Mouse (Mus musculus) stomach, embryonic 16.5 days (tissue): ENCODE data around the gene Gatm. TPM values are rescaled to one million over a fixed set of nuclear protein-coding genes. Genes with fewer than 3 reads are reported as not detected.

Source experiments
- ATAC-seq: fragments of 200-750 bp; cut with Nextera tagmentation; 2 replicates; pipeline ENCODE4 v1.8.0; 2017; ENCODE audit warnings: moderate number of reproducible peaks, moderate TSS enrichment; ENCODE audit not compliant: insufficient read depth, low FRiP score
- H3K27ac ChIP-seq: fragments of 300-500 bp; sonication (generic); 2 replicates; pipeline ENCODE4 v1.5.1; 2014; ENCODE audit warnings: low read length
- H3K27me3 ChIP-seq: fragments of 300-500 bp; sonication (generic); 2 replicates; pipeline ENCODE4 v1.6.1; 2014; ENCODE audit warnings: low read length, control low read depth, mixed read lengths; ENCODE audit not compliant: control insufficient read depth, insufficient read depth
- H3K36me3 ChIP-seq: fragments of 300-500 bp; sonication (generic); 2 replicates; pipeline ENCODE4 v1.6.1; 2014; ENCODE audit warnings: low read length; ENCODE audit not compliant: control insufficient read depth, insufficient read depth
- H3K4me1 ChIP-seq: fragments of 300-500 bp; sonication (generic); 2 replicates; pipeline ENCODE4 v1.6.1; 2014; ENCODE audit warnings: low read length, control low read depth, mixed read lengths; ENCODE audit not compliant: control insufficient read depth, insufficient read depth
- H3K4me2 ChIP-seq: fragments of 300-500 bp; sonication (generic); 2 replicates; pipeline ENCODE4 v1.6.1; 2014; ENCODE audit warnings: low read depth, low read length, mixed read lengths
- H3K4me3 ChIP-seq: fragments of 300-500 bp; sonication (generic); replicated peaks from 2 replicates; pipeline ENCODE4 v1.5.1; 2014; ENCODE audit warnings: mild to moderate bottlenecking, low read length
- H3K9ac ChIP-seq: fragments of 300-500 bp; sonication (generic); 2 replicates; pipeline ENCODE4 v1.6.1; 2014; ENCODE audit warnings: low read length
- H3K9me3 ChIP-seq: fragments of 300-500 bp; sonication (generic); replicated peaks from 2 replicates; pipeline ENCODE4 v1.6.1; 2016; ENCODE audit warnings: low read length, control low read depth; ENCODE audit not compliant: control insufficient read depth
- WGBS: fragments of 180-500 bp; shearing (Covaris S2); extraction: QIAGEN DNeasy Blood & Tissue Kit; methylation state at CpG from one replicate; pipeline ENCODE4 v1.1.7; 2014; 5-methylcytosine and 5-hydroxymethylcytosine counted together
- polyA plus RNA-seq: library from polyadenylated mRNA; unstranded; fragments of >200 nt; fragmentation: Nextera tagmentation; extraction: Ambion mirVana; gene quantifications from 2 replicates; pipeline ENCODE4 v1.2.1, GENCODE M21; 2015

The Gatm gene
- polyA plus RNA-seq, 1 experiment from 2014 or later = 47.0 TPM

- ATAC-seq = no peak
Measured at GRCm38 (mm10) chr2:122618719-122619118, 7.6 kb upstream of the Gatm start.

GRCm38 (mm10) chr2:122617792-122618191 lies 6.7 kb upstream of the Gatm start:
- Histone ChIP-seq H3K4me1 (no peaks in the 10 kb centered on the region), H3K27me3 (no peaks in the 10 kb centered on the region), H3K27ac (no peak overlapping the region), H3K4me3 (no peak overlapping the region), H3K4me2 (no peak overlapping the region), H3K36me3 (no peaks in the 10 kb centered on the region), H3K9me3 (no peaks in the 10 kb centered on the region), H3K9ac (no peak overlapping the region)
- WGBS = 84% methylated on average over 6 of the region's 6 CpGs
- no peak for ATAC-seq

More at GRCm38 (mm10) chr2:122618719-122619118, 7.6 kb upstream of the Gatm start:
- WGBS = 67% methylated on average over 4 of the region's 4 CpGs
- H3K27me3 ChIP-seq = no peaks in the 10 kb centered on the region
- no peak overlapping the region for H3K9ac ChIP-seq
- H3K4me1 ChIP-seq = no peaks in the 10 kb centered on the region
- no peaks in the 10 kb centered on the region for H3K36me3 ChIP-seq
- H3K9me3 ChIP-seq = no peaks in the 10 kb centered on the region
- H3K4me2 ChIP-seq = no peak overlapping the region
- no peak overlapping the region for H3K4me3 ChIP-seq
- no peak overlapping the region for H3K27ac ChIP-seq

GRCm38 (mm10) chr2:122616237-122616636 lies 5.1 kb upstream of the Gatm start:
- ATAC-seq = no peak
- WGBS = 72% methylated on average over 6 of the region's 6 CpGs
- H3K27ac ChIP-seq = no peak overlapping the region

GRCm38 (mm10) chr2:122611654-122611973 lies 511 bp upstream of the Gatm start:
- peak overlapping the region; percentile 90 for H3K4me2 ChIP-seq
- H3K9ac ChIP-seq = no peak overlapping the region
- H3K4me3 ChIP-seq = peak overlapping the region; percentile 53; the same call in 1 of the 2 replicates
- no peaks in the 10 kb centered on the region for H3K36me3 ChIP-seq
- H3K4me1 ChIP-seq = peaks cover 3% of the 10 kb centered on the region; the same call in 1 of the 2 replicates
- no peak for ATAC-seq
- 0 out of 2 replicates have a peak, but pooled peaks cover 4% of the 10 kb centered on the region for H3K27me3 ChIP-seq
- H3K27ac ChIP-seq = no peak overlapping the region
- WGBS = 79% methylated on average over 4 of the region's 4 CpGs
- no peaks in the 10 kb centered on the region for H3K9me3 ChIP-seq

More at GRCm38 (mm10) chr2:122616237-122616636, 5.1 kb upstream of the Gatm start:
- H3K4me2 ChIP-seq = no peak overlapping the region
- no peaks in the 10 kb centered on the region for H3K4me1 ChIP-seq
- no peaks in the 10 kb centered on the region for H3K9me3 ChIP-seq
- H3K27me3 ChIP-seq = 0 out of 2 replicates have a peak, but pooled peaks cover 4% of the 10 kb centered on the region
- no peak overlapping the region for H3K4me3 ChIP-seq
- no peaks in the 10 kb centered on the region for H3K36me3 ChIP-seq
- no peak overlapping the region for H3K9ac ChIP-seq

GRCm38 (mm10) chr2:122608820-122609219 lies 2.3 kb downstream of the Gatm start:
- H3K27ac ChIP-seq = no peak overlapping the region
- no peak for ATAC-seq
- H3K4me3 ChIP-seq = no peak overlapping the region
- H3K4me2 ChIP-seq = no peak overlapping the region
- H3K27me3 ChIP-seq = 0 out of 2 replicates have a peak, but pooled peaks cover 4% of the 10 kb centered on the region
- no peaks in the 10 kb centered on the region for H3K9me3 ChIP-seq
- no peaks in the 10 kb centered on the region for H3K36me3 ChIP-seq
- no peak overlapping the region for H3K9ac ChIP-seq
- 71% methylated on average over 9 of the region's 9 CpGs for WGBS
- peaks cover 3% of the 10 kb centered on the region; the same call in 1 of the 2 replicates for H3K4me1 ChIP-seq

DNA sequence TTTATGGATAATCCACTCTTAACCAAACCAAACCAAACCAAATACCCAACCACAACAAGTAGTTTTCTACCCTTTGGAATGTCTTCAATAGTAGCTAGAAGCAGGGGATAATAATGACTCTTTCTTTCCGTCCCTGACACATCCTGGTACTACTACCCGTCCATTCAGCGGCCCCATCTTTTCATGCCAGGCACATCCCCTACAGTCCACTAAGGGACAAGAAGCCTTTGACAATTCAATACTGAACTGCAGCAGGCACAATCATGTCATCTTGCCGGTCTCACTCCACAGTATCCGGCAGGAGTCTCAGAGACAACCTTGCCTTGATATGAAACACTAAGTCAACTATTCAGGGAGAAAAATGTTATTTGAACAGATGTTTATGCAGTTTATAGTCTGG lies 5.3 kb downstream of the Gatm start:
- no peak overlapping the region for H3K4me2 ChIP-seq
- H3K36me3 ChIP-seq = no peaks in the 10 kb centered on the region
- WGBS = 79% methylated on average over 5 of the region's 5 CpGs
- no peak for ATAC-seq
- H3K9ac ChIP-seq = no peak overlapping the region
- no peak overlapping the region for H3K27ac ChIP-seq
- no peaks in the 10 kb centered on the region for H3K9me3 ChIP-seq
- peaks cover 3% of the 10 kb centered on the region; the same call in 1 of the 2 replicates for H3K4me1 ChIP-seq
- H3K27me3 ChIP-seq = no peaks in the 10 kb centered on the region
- no peak overlapping the region for H3K4me3 ChIP-seq

- H3K4me3 ChIP-seq = no peak overlapping the region
- H3K4me2 ChIP-seq = no peak overlapping the region
- H3K36me3 ChIP-seq = no peaks in the 10 kb centered on the region
- no peaks in the 10 kb centered on the region for H3K9me3 ChIP-seq
- ATAC-seq = no peak
- 72% methylated on average over 2 of the region's 2 CpGs for WGBS
- no peaks in the 10 kb centered on the region for H3K4me1 ChIP-seq
- H3K9ac ChIP-seq = no peak overlapping the region
- H3K27me3 ChIP-seq = no peaks in the 10 kb centered on the region
- H3K27ac ChIP-seq = no peak overlapping the region
Measured at GRCm38 (mm10) chr2:122601354-122601753, 9.7 kb downstream of the Gatm start.

GRCm38 (mm10) chr2:122599736-122600135 lies 11.4 kb downstream of the Gatm start:
- H3K9me3 ChIP-seq = no peaks in the 10 kb centered on the region
- no peaks in the 10 kb centered on the region for H3K36me3 ChIP-seq
- H3K4me1 ChIP-seq = no peaks in the 10 kb centered on the region
- no peak overlapping the region for H3K4me3 ChIP-seq
- H3K27me3 ChIP-seq = no peaks in the 10 kb centered on the region
- H3K4me2 ChIP-seq = no peak overlapping the region
- no peak overlapping the region for H3K27ac ChIP-seq
- WGBS = 77% methylated on average over 2 of the region's 2 CpGs
- H3K9ac ChIP-seq = no peak overlapping the region
- no peak for ATAC-seq

DNA sequence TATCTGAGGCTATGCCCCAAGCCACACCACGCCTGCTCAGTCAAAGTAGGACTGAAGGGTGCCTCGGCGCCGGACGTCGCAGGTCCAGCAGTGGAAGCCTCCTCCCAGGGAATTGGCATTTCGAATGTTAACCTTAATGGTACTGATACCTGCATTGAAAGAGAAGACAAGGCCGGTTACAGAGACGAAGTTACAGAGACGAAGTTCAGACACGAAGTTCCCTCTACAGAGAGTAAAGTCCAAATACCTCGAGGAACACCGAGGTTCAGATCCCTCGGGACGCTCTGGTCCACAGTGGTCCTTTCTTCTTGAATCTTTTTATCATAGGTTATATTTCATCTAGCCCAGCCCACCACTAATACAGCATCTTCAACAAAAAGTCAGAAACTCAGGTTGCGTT lies 15.6 kb downstream of the Gatm start:
- Histone ChIP-seq H3K4me3 (no peak overlapping the region), H3K27ac (no peak overlapping the region), H3K9me3 (no peaks in the 10 kb centered on the region), H3K4me1 (no peaks in the 10 kb centered on the region), H3K9ac (no peak overlapping the region), H3K4me2 (no peak overlapping the region), H3K36me3 (no peaks in the 10 kb centered on the region), H3K27me3 (no peaks in the 10 kb centered on the region)
- ATAC-seq = no peak
- 90% methylated on average over 16 of the region's 16 CpGs for WGBS

GRCm38 (mm10) chr2:122591213-122591612 lies 19.9 kb downstream of the Gatm start:
- Histone ChIP-seq H3K4me2 (no peak overlapping the region), H3K27ac (no peak overlapping the region), H3K27me3 (no peaks in the 10 kb centered on the region), H3K36me3 (no peaks in the 10 kb centered on the region), H3K4me1 (no peaks in the 10 kb centered on the region), H3K9ac (no peak overlapping the region), H3K9me3 (no peaks in the 10 kb centered on the region), H3K4me3 (no peak overlapping the region)
- no peak for ATAC-seq
- 47% methylated on average over 2 of the region's 2 CpGs for WGBS
